Mouse (Mus musculus): ENCODE data around the gene Smtnl2.

GRCm38 (mm10) chr11:72453105-72453953, 41.8 kb upstream of the Smtnl2 start:
- TF ChIP-seq POLR2A (IDR thresholded peaks at IDR 0.05; ENCODE audit: insufficient read depth, low read length) (no peak), CTCF (IDR thresholded peaks at IDR 0.05; ENCODE audit: low read depth, low read length) (no peak), EP300 (IDR thresholded peaks at IDR 0.05; ENCODE audit: insufficient read depth, low read depth, low read length) (no peak)

Measured in ES-Bruce4 (cell line).